Mouse (Mus musculus) lung, postnatal 0 days (tissue): ENCODE measurements around the gene Ccser2.

Experiments
- CTCF ChIP-seq: IDR thresholded peaks from 2 replicates; pipeline ENCODE4 v1.5.1; 2016; ENCODE audit warnings: antibody characterized with exemption, mild to moderate bottlenecking
- EP300 ChIP-seq: IDR thresholded peaks from 2 replicates; pipeline ENCODE4 v1.6.1; 2016; ENCODE audit warnings: antibody characterized with exemption, mild to moderate bottlenecking, control low read depth

- TF ChIP-seq CTCF (peak; percentile 82), EP300 (no peak)
Measured at GRCm38 (mm10) chr14:36862387-36862786, 106.2 kb downstream of the Ccser2 start.
